Mouse (Mus musculus) lung, postnatal 10 days (tissue): ENCODE measurements around the gene Il15ra.
A peak's percentile ranks its signal among the peaks of the same experiment; 100 is the strongest.

Experiments used
- DNase-seq: peaks from one replicate; pipeline ENCODE4 v3.0.0; 2021

Gene Il15ra

GRCm38 (mm10) chr2:11710101-11710500 is 5.0 kb downstream of the Il15ra start:
- peak; percentile 35 for DNase-seq

GRCm38 (mm10) chr2:11712483-11712990 is 7.4 kb downstream of the Il15ra start:
- no peak for DNase-seq

GRCm38 (mm10) chr2:11713021-11713420 is 7.9 kb downstream of the Il15ra start:
- DNase-seq: no peak

- DNase-seq: no peak
Measured at GRCm38 (mm10) chr2:11714535-11714934, 9.4 kb downstream of the Il15ra start.

- DNase-seq: no peak
Measured at GRCm38 (mm10) chr2:11718573-11718972, 13.5 kb downstream of the Il15ra start.

- no peak for DNase-seq
Measured at GRCm38 (mm10) chr2:11722564-11722963, 17.5 kb downstream of the Il15ra start.

- DNase-seq: no peak
Measured at GRCm38 (mm10) chr2:11727574-11727973, 22.5 kb downstream of the Il15ra start.

- no peak for DNase-seq
Measured at GRCm38 (mm10) chr2:11729091-11729490, 24.0 kb downstream of the Il15ra start.

GRCm38 (mm10) chr2:11732978-11733377 is 27.9 kb downstream of the Il15ra start:
- DNase-seq: no peak

GRCm38 (mm10) chr2:11735853-11736252 is 30.8 kb downstream of the Il15ra start:
- DNase-seq: no peak

- no peak for DNase-seq
Measured at GRCm38 (mm10) chr2:11738794-11739193, 33.7 kb downstream of the Il15ra start.

GRCm38 (mm10) chr2:11739516-11740051 is 34.5 kb downstream of the Il15ra start:
- DNase-seq: no peak

GRCm38 (mm10) chr2:11762541-11762940 is 57.5 kb downstream of the Il15ra start:
- no peak for DNase-seq

- DNase-seq: peak; percentile 32
Measured at GRCm38 (mm10) chr2:11765694-11766093, 60.6 kb downstream of the Il15ra start.

- no peak for DNase-seq
Measured at GRCm38 (mm10) chr2:11766485-11767160, 61.5 kb downstream of the Il15ra start.

GRCm38 (mm10) chr2:11767161-11767545 is 62.1 kb downstream of the Il15ra start:
- peak; percentile 4 for DNase-seq

- DNase-seq: no peak
Measured at GRCm38 (mm10) chr2:11771701-11772100, 66.6 kb downstream of the Il15ra start.

- no peak for DNase-seq
Measured at GRCm38 (mm10) chr2:11772401-11772800, 67.3 kb downstream of the Il15ra start.

- no peak for DNase-seq
Measured at GRCm38 (mm10) chr2:11774426-11774825, 69.3 kb downstream of the Il15ra start.

GRCm38 (mm10) chr2:11775121-11775520 is 70.0 kb downstream of the Il15ra start:
- no peak for DNase-seq

- no peak for DNase-seq
Measured at GRCm38 (mm10) chr2:11776415-11776814, 71.3 kb downstream of the Il15ra start.

- DNase-seq: peak; percentile 100
Measured at GRCm38 (mm10) chr2:11777091-11778068, 72.3 kb downstream of the Il15ra start, which contains the start of the genes Fbh1 and Ankrd16. Gene Fbh1 (minus strand): TSS chr2:11777582. Gene Ankrd16 (plus strand): TSS chr2:11777876.
